Mouse (Mus musculus): ENCODE measurements around the gene Cnpy1.

- TF ChIP-seq NANOG (IDR thresholded peaks at IDR 0.05; ENCODE audit: borderline replicate concordance, low read length): no peak
- no peak for TF ChIP-seq CTCF (conservative IDR thresholded peaks at IDR 0.05; ENCODE audit: low read length)
- TF ChIP-seq POU5F1 (IDR thresholded peaks at IDR 0.05; ENCODE audit: borderline replicate concordance, low read length): no peak
These were observed 83.6 kb downstream of the Cnpy1 start for GRCm38 (mm10) chr5:28161938-28162402.
